Mouse (Mus musculus): ENCODE data around the gene Cox19.

DNA sequence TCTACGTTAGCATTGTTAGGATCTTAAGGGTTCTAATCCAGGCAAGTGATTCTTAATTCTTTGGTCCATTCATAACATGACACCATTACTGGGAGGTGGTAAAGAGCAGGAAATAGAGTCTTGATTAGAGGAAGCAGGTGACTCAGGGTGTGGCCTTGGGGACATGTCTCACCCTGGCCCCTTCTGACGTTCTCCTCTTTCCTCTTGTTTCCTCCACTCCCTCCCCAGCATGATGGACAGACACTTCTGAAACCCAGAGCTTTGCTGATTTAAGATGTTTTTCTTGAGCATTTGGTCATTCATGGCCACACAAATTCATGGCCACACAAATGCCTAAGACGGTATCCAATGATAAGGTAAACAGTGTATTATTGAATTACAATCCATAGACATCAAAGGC, 41.3 kb downstream of the Cox19 start:
- TF ChIP-seq CTCF (IDR thresholded peaks at IDR 0.05; ENCODE audit: insufficient read depth, low read length): no peak
- TF ChIP-seq POLR2A (IDR thresholded peaks at IDR 0.05; ENCODE audit: borderline replicate concordance, extremely low read depth, low read depth, low read length): no peak

Data from lung, adult 2 months (tissue).